Mouse (Mus musculus): Measurements from ENCODE around the gene St6gal1.

St6gal1 gene

GRCm38 (mm10) chr16:23271746-23272520 lies 47.4 kb downstream of the St6gal1 start:
- in situ Hi-C loops (cut with MboI, MseI): loop anchor here in 1 of 2 experiments (5.0 kb wide), 1 partner anchor 40 kb away; no protein-coding TSS in a partner anchor

GRCm38 (mm10) chr16:23272521-23273230 lies 48.1 kb downstream of the St6gal1 start:
- in situ Hi-C loops (cut with MboI, MseI): loop anchor here in 1 of 2 experiments (5.0 kb wide), 1 partner anchor 40 kb away; no protein-coding TSS in a partner anchor

GRCm38 (mm10) chr16:23274005-23274404 lies 49.5 kb downstream of the St6gal1 start:
- in situ Hi-C loops (cut with MboI, MseI): loop anchor here in 1 of 2 experiments (5.0 kb wide), 1 partner anchor 42 kb away; no protein-coding TSS in a partner anchor

GRCm38 (mm10) chr16:23274606-23275310 lies 50.2 kb downstream of the St6gal1 start:
- in situ Hi-C loops (cut with MboI, MseI): loop anchor here in 1 of 2 experiments (5.0 kb wide), 2 partner anchors 42 to 97 kb away; no protein-coding TSS in a partner anchor

- in situ Hi-C loops (cut with MboI, MseI): loop anchor here in 1 of 2 experiments (5.0 kb wide), 1 partner anchor 98 kb away; no protein-coding TSS in a partner anchor
These were observed 51.1 kb downstream of the St6gal1 start for GRCm38 (mm10) chr16:23275661-23276060.

- in situ Hi-C loops (cut with MboI, MseI): loop anchor here in 1 of 2 experiments (5.0 kb wide), 2 partner anchors 103 to 1702 kb away; no protein-coding TSS in a partner anchor
These were observed 55.6 kb downstream of the St6gal1 start for GRCm38 (mm10) chr16:23279879-23280741.

GRCm38 (mm10) chr16:23280742-23281090 lies 56.2 kb downstream of the St6gal1 start:
- in situ Hi-C loops (cut with MboI, MseI): loop anchor here in 1 of 2 experiments (5.0 kb wide), 1 partner anchor 1702 kb away; no protein-coding TSS in a partner anchor

- in situ Hi-C loops (cut with MboI, MseI): loop anchor here in 1 of 2 experiments (5.0 kb wide), 1 partner anchor 1700 kb away; no protein-coding TSS in a partner anchor
These were observed 57.7 kb downstream of the St6gal1 start for GRCm38 (mm10) chr16:23282241-23282640.

GRCm38 (mm10) chr16:23282941-23283340 lies 58.4 kb downstream of the St6gal1 start:
- in situ Hi-C loops (cut with MboI, MseI): loop anchor here in 1 of 2 experiments (5.0 kb wide), 1 partner anchor 1699 kb away; no protein-coding TSS in a partner anchor

GRCm38 (mm10) chr16:23283677-23284076 lies 59.1 kb downstream of the St6gal1 start:
- in situ Hi-C loops (cut with MboI, MseI): loop anchor here in 1 of 2 experiments (5.0 kb wide), 1 partner anchor 1699 kb away; no protein-coding TSS in a partner anchor

- in situ Hi-C loops (cut with MboI, MseI): loop anchor here in 1 of 2 experiments (5.0 kb wide), 1 partner anchor 1698 kb away; no protein-coding TSS in a partner anchor
These were observed 60.2 kb downstream of the St6gal1 start for GRCm38 (mm10) chr16:23284470-23285394.

GRCm38 (mm10) chr16:23286380-23287097 lies 62.0 kb downstream of the St6gal1 start:
- in situ Hi-C loops (cut with MboI, MseI): no loop called here

GRCm38 (mm10) chr16:23287312-23288040 lies 62.9 kb downstream of the St6gal1 start:
- in situ Hi-C loops (cut with MboI, MseI): no loop called here

- in situ Hi-C loops (cut with MboI, MseI): no loop called here
These were observed 63.6 kb downstream of the St6gal1 start for GRCm38 (mm10) chr16:23288103-23288502.

- in situ Hi-C loops (cut with MboI, MseI): no loop called here
These were observed 64.9 kb downstream of the St6gal1 start for GRCm38 (mm10) chr16:23289424-23289823.

- in situ Hi-C loops (cut with MboI, MseI): no loop called here
These were observed 65.6 kb downstream of the St6gal1 start for GRCm38 (mm10) chr16:23290171-23290570.

GRCm38 (mm10) chr16:23291521-23291920 lies 67.0 kb downstream of the St6gal1 start:
- in situ Hi-C loops (cut with MboI, MseI): no loop called here

- in situ Hi-C loops (cut with MboI, MseI): no loop called here
These were observed 69.7 kb downstream of the St6gal1 start for GRCm38 (mm10) chr16:23294236-23294635.

All from T-helper 17 cell (primary cell).